Mouse (Mus musculus): ENCODE data around the gene Nup107. TPM values are rescaled to one million over a fixed set of nuclear protein-coding genes. Genes with fewer than 3 reads are reported as not detected.

Gene Nup107
- 39.3 TPM for polyA plus RNA-seq (2017; shearing (Covaris generic))

DNA sequence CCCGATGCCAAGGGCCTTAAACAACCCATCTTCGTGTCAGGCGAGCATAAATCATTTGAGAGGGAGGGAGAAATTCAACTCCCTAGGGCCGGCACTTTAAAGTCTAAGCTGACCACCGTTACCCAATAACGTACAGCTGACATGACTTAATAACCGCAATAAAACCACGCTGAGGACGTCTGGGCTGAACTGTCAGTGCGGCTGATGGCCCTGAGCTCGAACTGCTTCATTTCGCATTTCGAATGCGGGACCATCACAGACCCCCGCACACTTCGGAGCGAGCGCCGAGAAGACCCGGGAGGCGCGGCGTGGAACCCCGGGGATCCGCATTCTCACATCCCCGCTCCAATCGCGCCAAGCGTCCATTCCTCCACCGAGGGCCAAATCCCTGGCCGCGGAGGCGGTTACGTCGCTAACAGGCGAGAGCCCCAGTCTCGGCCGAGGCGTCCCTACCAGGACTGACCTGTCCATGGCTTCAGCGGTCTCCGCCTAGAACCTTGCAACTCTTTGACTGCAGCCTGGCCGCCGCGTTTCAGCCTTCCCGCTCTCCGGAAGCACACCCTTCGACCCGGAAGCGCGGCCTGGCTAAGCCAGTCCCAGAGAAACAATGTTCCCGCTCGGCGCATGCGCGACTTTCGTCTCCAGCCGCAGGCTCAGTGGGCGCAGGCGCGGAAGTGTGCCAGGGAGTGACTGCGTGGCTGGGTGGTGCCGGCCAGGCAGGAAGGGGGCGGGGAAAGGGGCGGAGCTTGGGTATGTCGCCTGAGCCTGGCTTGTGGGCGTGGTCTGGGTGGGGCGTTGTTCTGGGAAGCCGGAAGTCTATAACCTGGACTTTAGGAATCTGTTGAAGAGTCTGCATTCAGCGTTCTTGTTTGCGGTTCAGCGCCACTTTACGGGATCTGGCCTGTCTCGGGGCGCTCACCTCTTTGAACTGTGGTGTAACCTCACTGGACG is at the start of gene Nup107:
Nup107 (minus strand) TSS at position 565 of the 951 bp plus-strand sequence.

DNA sequence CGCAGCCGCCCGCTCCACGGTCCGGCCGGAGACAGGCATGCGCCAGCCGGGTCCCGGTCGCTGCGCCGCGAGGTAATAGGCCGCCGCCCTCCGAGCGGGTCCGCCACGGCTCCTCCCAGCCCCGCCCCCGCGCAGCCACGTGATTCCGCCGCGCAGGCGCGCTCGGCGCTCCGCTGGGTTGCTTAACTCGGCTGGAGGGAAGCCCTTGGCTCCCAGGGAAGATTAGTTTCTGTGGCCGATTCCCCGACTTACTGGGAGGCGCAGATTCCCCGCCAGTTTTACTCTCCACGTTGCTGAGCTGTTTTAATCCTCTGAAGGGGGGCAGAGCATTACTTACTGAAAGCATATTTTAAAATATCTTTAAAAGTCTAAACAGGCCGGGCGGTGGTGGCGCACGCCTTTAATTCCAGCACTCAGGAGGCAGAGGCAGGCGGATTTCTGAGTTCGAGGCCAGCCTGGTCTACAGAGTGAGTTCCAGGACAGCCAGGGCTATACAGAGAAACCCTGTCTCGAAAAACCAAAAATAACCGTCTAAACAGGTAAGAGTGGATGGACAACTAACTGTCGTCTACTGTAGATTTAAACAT is 46.1 kb downstream of the Nup107 start, which contains the start of gene Slc35e3:
Slc35e3 (minus strand) TSS at position 69 of the 587 bp plus-strand sequence.

DNA sequence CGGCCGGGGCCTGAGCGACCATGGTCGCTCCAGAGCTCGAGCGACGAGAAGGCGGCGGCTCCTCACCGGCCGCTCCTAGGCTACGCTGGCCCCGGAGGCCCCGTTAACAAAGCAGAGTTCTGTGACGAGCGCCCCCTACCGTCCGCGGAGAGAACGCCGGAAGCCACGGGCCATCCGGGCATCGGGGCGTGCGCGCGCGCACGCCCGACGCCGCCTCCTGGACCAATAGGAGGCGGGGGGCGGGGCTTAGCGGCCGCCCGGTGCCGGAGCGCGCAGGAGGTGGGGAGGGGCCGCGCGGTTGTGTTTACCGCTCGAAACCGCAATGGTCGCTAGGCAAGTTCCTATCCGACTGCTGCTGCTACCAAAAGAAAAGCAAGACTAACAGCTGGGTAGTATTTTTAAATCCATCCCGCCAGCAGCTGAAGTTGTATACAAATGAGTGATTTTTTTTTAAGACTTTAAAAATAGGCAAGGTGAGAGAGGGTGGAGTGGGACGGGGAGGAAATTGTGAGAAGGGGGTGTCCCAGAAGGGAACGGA is 81.8 kb downstream of the Nup107 start, which contains the start of gene Mdm2:
Mdm2 (minus strand) TSS at position 155 of the 538 bp plus-strand sequence.

Other genes with a start within 250 kb of the Nup107 start
- gene Cpm, start 163.2 kb downstream of the Nup107 start, polyA plus RNA-seq (2017; shearing (Covaris generic)) = 92.1 TPM
- 109 TPM for gene Mdm2, start 81.9 kb downstream of the Nup107 start, polyA plus RNA-seq (2017; shearing (Covaris generic))
- 5.6 TPM for gene Slc35e3, start 46.3 kb downstream of the Nup107 start, polyA plus RNA-seq (2017; shearing (Covaris generic))
- gene Rap1b, start 53.3 kb upstream of the Nup107 start, polyA plus RNA-seq (2017; shearing (Covaris generic)) = 715 TPM